Mouse (Mus musculus): ENCODE data around the gene Hsf2bp. TPM values are rescaled to one million over a fixed set of nuclear protein-coding genes. Genes with fewer than 3 reads are reported as not detected.

Gene Hsf2bp
- polyA plus RNA-seq, 2 experiments = 0.07 to 0.10 TPM

DNA sequence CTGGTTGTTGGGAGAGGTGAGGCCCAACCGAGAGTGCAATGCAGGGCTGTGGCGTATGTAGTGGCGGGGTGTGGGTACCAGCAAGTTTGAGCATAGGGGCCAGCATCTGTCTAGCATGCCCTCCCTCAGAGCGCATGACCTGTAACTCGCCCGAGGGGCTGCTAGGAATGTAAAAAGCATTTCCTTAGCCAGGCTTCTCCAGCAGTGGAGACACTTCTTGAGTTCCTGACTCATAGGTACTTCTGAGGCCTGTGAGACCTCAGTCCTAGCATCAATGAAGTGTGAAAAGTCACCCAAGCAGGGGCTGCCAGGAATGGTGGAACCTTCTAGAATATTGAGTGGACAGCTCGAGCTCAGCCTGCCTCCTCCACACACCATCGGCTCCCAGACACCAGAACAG is 117.8 kb downstream of the Hsf2bp start:
- DNase-seq (ENCODE audit: low read depth in 3 of 3, low spot score in 3 of 3) (no peak), ATAC-seq (ENCODE audit: insufficient read depth) (no peak)
- no peak overlapping the region for H3K4me3 ChIP-seq (ENCODE audit: insufficient read depth in 1 of 2, low read depth in 2 of 2, low read length in 2 of 2)
- no peaks in the 10 kb centered on the region for H3K4me1 ChIP-seq (replicated peaks; ENCODE audit: control insufficient read depth in 2 of 2, insufficient read depth in 2 of 2, low read length in 1 of 2)
- H3K27me3 ChIP-seq (ENCODE audit: control insufficient read depth, insufficient read depth, low read length) = no peaks in the 10 kb centered on the region
- H3K27ac ChIP-seq = no peak overlapping the region
- H3K9me3 ChIP-seq (ENCODE audit: control insufficient read depth, low read length) = no peaks in the 10 kb centered on the region
- WGBS (ENCODE audit: insufficient replicate concordance) = 66% methylated on average over 8 of the region's 8 CpGs
- TF ChIP-seq CTCF (IDR thresholded peaks at IDR 0.05; ENCODE audit: low read depth) (no peak), EP300 (IDR thresholded peaks at IDR 0.05; ENCODE audit: low read depth) (no peak)
- H3K36me3 ChIP-seq (replicated peaks; ENCODE audit: control insufficient read depth, insufficient read depth, low read depth) = no peaks in the 10 kb centered on the region
- H3K9ac ChIP-seq (replicated peaks) = no peak overlapping the region
- H3K4me2 ChIP-seq (ENCODE audit: low read depth) = no peak overlapping the region

DNA sequence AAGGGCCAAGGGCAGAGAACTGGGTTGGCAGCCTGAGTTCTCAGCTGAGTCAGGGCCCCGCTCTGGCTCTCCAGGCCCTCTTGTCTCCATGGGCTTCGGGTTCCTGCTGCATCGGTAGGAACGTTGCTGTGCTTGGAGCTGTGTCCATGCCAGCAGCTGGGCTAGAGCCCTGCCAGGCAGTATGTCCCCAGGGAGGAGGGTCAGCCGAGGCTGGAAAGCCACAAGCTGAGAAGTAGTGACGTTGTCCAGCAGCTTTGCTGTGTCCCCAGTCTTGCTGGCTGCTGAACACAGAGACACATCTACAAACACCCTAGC is 119.7 kb downstream of the Hsf2bp start:
- Histone ChIP-seq H3K4me1 (replicated peaks; ENCODE audit: control insufficient read depth in 2 of 2, insufficient read depth in 2 of 2, low read length in 1 of 2) (no peaks in the 10 kb centered on the region), H3K9ac (replicated peaks) (no peak overlapping the region), H3K4me3 (ENCODE audit: insufficient read depth in 1 of 2, low read depth in 2 of 2, low read length in 2 of 2) (no peak overlapping the region), H3K4me2 (ENCODE audit: low read depth) (no peak overlapping the region), H3K9me3 (ENCODE audit: control insufficient read depth, low read length) (no peaks in the 10 kb centered on the region), H3K27me3 (ENCODE audit: control insufficient read depth, insufficient read depth, low read length) (no peaks in the 10 kb centered on the region), H3K36me3 (replicated peaks; ENCODE audit: control insufficient read depth, insufficient read depth, low read depth) (no peaks in the 10 kb centered on the region), H3K27ac (no peak overlapping the region)
- no peak for ATAC-seq (ENCODE audit: insufficient read depth)
- TF ChIP-seq EP300 (IDR thresholded peaks at IDR 0.05; ENCODE audit: low read depth) (no peak), CTCF (IDR thresholded peaks at IDR 0.05; ENCODE audit: low read depth) (no peak)
- DNase-seq (ENCODE audit: low read depth in 3 of 3, low spot score in 3 of 3) = no peak
- WGBS (ENCODE audit: insufficient replicate concordance) = 74% methylated on average over 6 of the region's 6 CpGs

DNA sequence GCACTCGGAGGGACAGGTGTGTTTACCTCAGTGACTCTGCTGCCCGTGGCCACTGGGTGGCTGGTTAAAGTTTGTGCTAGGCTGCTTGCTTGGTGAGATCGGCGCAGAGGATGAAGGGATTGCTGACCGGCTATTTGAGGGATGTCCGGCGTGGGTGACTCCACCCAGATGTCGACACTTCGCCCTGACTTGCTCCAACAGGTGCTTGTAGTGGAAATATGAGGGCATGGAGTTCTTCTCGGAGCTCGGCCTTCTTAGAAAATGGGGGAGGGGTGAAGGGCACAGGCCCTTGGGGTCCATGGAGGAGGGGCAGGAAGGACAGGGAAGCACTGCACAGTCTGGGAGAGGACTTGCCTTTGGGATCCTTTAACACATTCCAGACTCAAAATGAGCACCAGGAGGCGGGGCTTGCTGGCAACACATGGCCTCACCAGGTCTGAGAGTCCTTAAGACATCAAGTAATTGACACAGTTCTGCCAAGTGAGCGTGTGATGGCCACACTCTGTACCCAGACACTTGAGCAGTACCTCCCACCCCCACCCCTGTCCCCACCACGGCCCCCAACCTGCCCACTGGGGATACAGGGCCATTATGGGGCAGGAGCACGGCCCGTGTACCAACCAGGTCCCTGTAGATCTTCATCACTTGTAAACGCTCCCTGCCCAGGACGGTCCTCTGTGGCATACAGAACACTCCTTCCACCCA is 120.2 kb downstream of the Hsf2bp start:
- H3K27ac ChIP-seq = no peak overlapping the region
- 72% methylated on average over 18 of the region's 18 CpGs for WGBS (ENCODE audit: insufficient replicate concordance)
- no peak overlapping the region for H3K4me3 ChIP-seq (ENCODE audit: insufficient read depth in 1 of 2, low read depth in 2 of 2, low read length in 2 of 2)
- no peaks in the 10 kb centered on the region for H3K9me3 ChIP-seq (ENCODE audit: control insufficient read depth, low read length)
- H3K4me1 ChIP-seq (replicated peaks; ENCODE audit: control insufficient read depth in 2 of 2, insufficient read depth in 2 of 2, low read length in 1 of 2) = no peaks in the 10 kb centered on the region
- no peak overlapping the region for H3K9ac ChIP-seq (replicated peaks)
- no peaks in the 10 kb centered on the region for H3K27me3 ChIP-seq (ENCODE audit: control insufficient read depth, insufficient read depth, low read length)
- DNase-seq (ENCODE audit: low read depth in 3 of 3, low spot score in 3 of 3) (no peak), ATAC-seq (ENCODE audit: insufficient read depth) (no peak)
- TF ChIP-seq CTCF (IDR thresholded peaks at IDR 0.05; ENCODE audit: low read depth) (no peak), EP300 (IDR thresholded peaks at IDR 0.05; ENCODE audit: low read depth) (no peak)
- H3K4me2 ChIP-seq (ENCODE audit: low read depth) = no peak overlapping the region
- no peaks in the 10 kb centered on the region for H3K36me3 ChIP-seq (replicated peaks; ENCODE audit: control insufficient read depth, insufficient read depth, low read depth)

DNA sequence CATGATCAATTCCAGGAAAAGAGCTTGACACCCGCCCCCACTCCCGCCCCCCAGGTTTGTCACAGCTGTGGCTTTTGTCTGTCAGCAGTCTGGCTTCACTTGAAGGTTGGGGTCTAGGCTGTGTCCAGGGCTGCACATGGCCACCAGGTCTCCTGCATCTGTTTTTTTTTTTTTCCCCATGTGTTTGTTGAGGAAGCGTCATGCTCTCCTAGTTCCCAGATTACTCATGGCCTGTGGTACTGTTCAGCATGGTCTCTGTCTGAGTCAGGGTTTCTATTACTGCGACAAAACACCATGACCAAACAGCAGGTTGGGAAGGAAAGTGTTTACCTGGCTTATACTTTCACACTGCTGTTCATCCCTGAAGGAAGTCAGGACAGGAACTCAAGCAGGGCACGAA is 121.8 kb downstream of the Hsf2bp start:
- no peaks in the 10 kb centered on the region for H3K4me1 ChIP-seq (replicated peaks; ENCODE audit: control insufficient read depth in 2 of 2, insufficient read depth in 2 of 2, low read length in 1 of 2)
- no peak for ATAC-seq (ENCODE audit: insufficient read depth)
- DNase-seq (ENCODE audit: low read depth in 3 of 3, low spot score in 3 of 3) = no peak
- H3K27ac ChIP-seq = no peak overlapping the region
- H3K36me3 ChIP-seq (replicated peaks; ENCODE audit: control insufficient read depth, insufficient read depth, low read depth) = no peaks in the 10 kb centered on the region
- no peak overlapping the region for H3K4me2 ChIP-seq (ENCODE audit: low read depth)
- 71% methylated on average over 5 of the region's 5 CpGs for WGBS (ENCODE audit: insufficient replicate concordance)
- H3K4me3 ChIP-seq (ENCODE audit: insufficient read depth in 1 of 2, low read depth in 2 of 2, low read length in 2 of 2) = no peak overlapping the region
- TF ChIP-seq CTCF (IDR thresholded peaks at IDR 0.05; ENCODE audit: low read depth) (no peak), EP300 (IDR thresholded peaks at IDR 0.05; ENCODE audit: low read depth) (no peak)
- H3K9ac ChIP-seq (replicated peaks) = no peak overlapping the region
- H3K9me3 ChIP-seq (ENCODE audit: control insufficient read depth, low read length) = no peaks in the 10 kb centered on the region
- no peaks in the 10 kb centered on the region for H3K27me3 ChIP-seq (ENCODE audit: control insufficient read depth, insufficient read depth, low read length)

DNA sequence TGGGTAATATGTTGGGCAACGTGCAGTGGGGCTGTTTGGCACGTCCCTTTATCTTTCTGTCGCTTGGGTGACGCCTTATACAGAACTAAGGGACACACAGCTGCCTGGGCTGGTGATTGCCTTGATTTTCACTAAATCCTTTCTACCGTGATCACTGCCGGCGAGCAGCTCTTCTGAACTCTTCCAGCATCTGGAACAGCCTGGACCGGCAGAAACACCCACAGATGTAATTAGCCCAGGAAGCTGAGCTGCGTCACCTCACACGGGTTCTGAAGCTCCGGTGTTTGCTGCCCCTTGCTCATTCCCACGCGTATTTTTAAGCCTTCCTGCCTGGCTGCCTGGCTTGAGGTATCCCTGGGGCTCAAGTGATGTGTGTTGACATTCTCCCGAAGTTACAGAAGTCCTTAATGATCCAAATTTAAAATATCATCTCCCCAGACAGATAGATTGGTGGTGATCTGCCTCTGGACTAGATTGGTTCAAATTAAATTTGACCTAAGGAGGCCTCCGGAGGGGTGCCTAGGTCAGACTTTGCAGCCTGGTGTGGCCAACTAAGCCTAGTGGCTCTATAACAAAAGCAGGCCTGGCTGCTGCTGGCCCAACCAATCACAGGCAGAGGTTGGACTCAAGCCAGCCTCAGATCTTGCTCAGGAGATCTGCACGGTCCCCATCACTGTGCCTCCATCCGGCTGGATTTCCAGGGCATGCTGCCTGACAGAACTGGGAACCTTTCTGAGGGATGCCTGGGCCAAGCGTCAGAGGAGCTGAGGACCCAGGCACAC is 123.1 kb downstream of the Hsf2bp start:
- H3K27ac ChIP-seq = no peak overlapping the region
- ATAC-seq (ENCODE audit: insufficient read depth) (no peak), DNase-seq (ENCODE audit: low read depth in 3 of 3, low spot score in 3 of 3) (no peak)
- H3K36me3 ChIP-seq (replicated peaks; ENCODE audit: control insufficient read depth, insufficient read depth, low read depth) = no peaks in the 10 kb centered on the region
- H3K4me2 ChIP-seq (ENCODE audit: low read depth) = no peak overlapping the region
- no peaks in the 10 kb centered on the region for H3K27me3 ChIP-seq (ENCODE audit: control insufficient read depth, insufficient read depth, low read length)
- H3K9ac ChIP-seq (replicated peaks) = no peak overlapping the region
- no peaks in the 10 kb centered on the region for H3K4me1 ChIP-seq (replicated peaks; ENCODE audit: control insufficient read depth in 2 of 2, insufficient read depth in 2 of 2, low read length in 1 of 2)
- no peak for TF ChIP-seq CTCF (IDR thresholded peaks at IDR 0.05; ENCODE audit: low read depth)
- no peak for TF ChIP-seq EP300 (IDR thresholded peaks at IDR 0.05; ENCODE audit: low read depth)
- no peaks in the 10 kb centered on the region for H3K9me3 ChIP-seq (ENCODE audit: control insufficient read depth, low read length)
- no peak overlapping the region for H3K4me3 ChIP-seq (ENCODE audit: insufficient read depth in 1 of 2, low read depth in 2 of 2, low read length in 2 of 2)
- 69% methylated on average over 18 of the region's 18 CpGs for WGBS (ENCODE audit: insufficient replicate concordance)

Data from liver, embryonic 14.5 days (tissue).